Mouse (Mus musculus): ENCODE measurements around the gene Olfr1043. TPM values are rescaled to one million over a fixed set of nuclear protein-coding genes. Genes with fewer than 3 reads are reported as not detected.
"Not testable (repeated sequence)": the region's sequence is repeated elsewhere in the genome, so short reads cannot be mapped to it uniquely, and the experiment has no call there.

The Olfr1043 gene
- total RNA-seq (2021), result not detected
- long read RNA-seq, experiment 1, result 0 reads
- long read RNA-seq, experiment 2, result 0 reads

- no peak for DNase-seq (ENCODE audit: low spot score in 2 of 2)
Observed at GRCm38 (mm10) chr2:86167422-86167821, at the start of gene Olfr1043. Gene Olfr1043 (minus strand): TSS chr2:86167522.

GRCm38 (mm10) chr2:86202909-86203308, 35.6 kb upstream of the Olfr1043 start, which contains the start of gene Olfr1045:
Gene Olfr1045 (minus strand): TSS chr2:86203009.
- no peak for DNase-seq (ENCODE audit: low spot score in 2 of 2)

- DNase-seq (ENCODE audit: low spot score in 2 of 2), result no peak
Observed at GRCm38 (mm10) chr2:86195863-86196262, 28.5 kb upstream of the Olfr1043 start.

GRCm38 (mm10) chr2:86185583-86185982, 18.3 kb upstream of the Olfr1043 start, which contains the start of gene Olfr52:
Gene Olfr52 (minus strand): TSS chr2:86185683.
- DNase-seq (ENCODE audit: low spot score in 2 of 2), result no peak

GRCm38 (mm10) chr2:86179950-86180349, 12.6 kb upstream of the Olfr1043 start:
- DNase-seq (ENCODE audit: low spot score in 2 of 2), result no peak

GRCm38 (mm10) chr2:86177720-86178119, 10.4 kb upstream of the Olfr1043 start, which contains the start of gene Olfr1044:
Gene Olfr1044 (minus strand): TSS chr2:86177820.
- DNase-seq (ENCODE audit: low spot score in 2 of 2), result no peak

- not testable (repeated sequence) for DNase-seq (ENCODE audit: low spot score in 2 of 2)
Observed at GRCm38 (mm10) chr2:86175422-86175821, 8.1 kb upstream of the Olfr1043 start.

- no peak for DNase-seq (ENCODE audit: low spot score in 2 of 2)
Observed at GRCm38 (mm10) chr2:86161738-86162137, 5.6 kb downstream of the Olfr1043 start, which contains the start of gene Olfr1042. Gene Olfr1042 (minus strand): TSS chr2:86161838.

- no peak for DNase-seq (ENCODE audit: low spot score in 2 of 2)
Observed at GRCm38 (mm10) chr2:86146632-86147031, 20.7 kb downstream of the Olfr1043 start, which contains the start of gene Olfr1040. Gene Olfr1040 (minus strand): TSS chr2:86146732.

- no peak for DNase-seq (ENCODE audit: low spot score in 2 of 2)
Observed at GRCm38 (mm10) chr2:86135828-86136227, 31.5 kb downstream of the Olfr1043 start, which contains the start of gene Olfr1039. Gene Olfr1039 (minus strand): TSS chr2:86135928.

Other genes starting within 250 kb of the Olfr1043 start
- not detected for gene Olfr1026, start 246.0 kb downstream of the Olfr1043 start, total RNA-seq (2021)
- gene Olfr1028, start 217.1 kb downstream of the Olfr1043 start, total RNA-seq (2021), result not detected
- gene Olfr1029, start 193.6 kb downstream of the Olfr1043 start, total RNA-seq (2021), result under 1 TPM in 1 of 2 experiments, not detected in 1; 0.30 TPM
- gene Olfr1030, start 188.2 kb downstream of the Olfr1043 start, total RNA-seq (2021), result not detected
- not detected for gene Olfr1031, start 177.2 kb downstream of the Olfr1043 start, total RNA-seq (2021)
- not detected for gene Olfr1032, start 162.0 kb downstream of the Olfr1043 start, total RNA-seq (2021)
- gene Olfr1033, start 146.9 kb downstream of the Olfr1043 start, total RNA-seq (2021), result 1 to 10 TPM; 3.5 to 4.1 TPM
- under 1 TPM; 0.10 to 0.27 TPM for gene Olfr1034, start 121.7 kb downstream of the Olfr1043 start, total RNA-seq (2021)
- gene Olfr1036, start 93.5 kb downstream of the Olfr1043 start, total RNA-seq (2021), result not detected
- gene Olfr1037, start 80.1 kb downstream of the Olfr1043 start, total RNA-seq (2021), result not detected
- gene Olfr1039, start 31.6 kb downstream of the Olfr1043 start, total RNA-seq (2021), result not detected
- not detected for gene Olfr1040, start 20.8 kb downstream of the Olfr1043 start, total RNA-seq (2021)
- not detected for gene Olfr1042, start 5.7 kb downstream of the Olfr1043 start, total RNA-seq (2021)
- gene Olfr1044, start 10.3 kb upstream of the Olfr1043 start, total RNA-seq (2021), result not detected
- not detected for gene Olfr52, start 18.2 kb upstream of the Olfr1043 start, total RNA-seq (2021)
- not detected for gene Olfr1045, start 35.5 kb upstream of the Olfr1043 start, total RNA-seq (2021)
- gene Olfr1046, start 51.8 kb upstream of the Olfr1043 start, total RNA-seq (2021), result not detected
- not detected for gene Olfr1047, start 63.9 kb upstream of the Olfr1043 start, total RNA-seq (2021)
- gene Olfr1048, start 72.8 kb upstream of the Olfr1043 start, total RNA-seq (2021), result not detected
- gene Olfr1049, start 90.8 kb upstream of the Olfr1043 start, total RNA-seq (2021), result not detected
- gene Olfr1051, start 111.6 kb upstream of the Olfr1043 start, total RNA-seq (2021), result not detected
- not detected for gene Olfr1052, start 124.9 kb upstream of the Olfr1043 start, total RNA-seq (2021)
- not detected for gene Olfr1053, start 147.8 kb upstream of the Olfr1043 start, total RNA-seq (2021)
- gene Olfr1054, start 167.9 kb upstream of the Olfr1043 start, total RNA-seq (2021), result not detected
- not detected for gene Olfr1055, start 182.8 kb upstream of the Olfr1043 start, total RNA-seq (2021)
- gene Olfr1056, start 194.9 kb upstream of the Olfr1043 start, total RNA-seq (2021), result not detected
- not detected for gene Olfr1057, start 210.9 kb upstream of the Olfr1043 start, total RNA-seq (2021)
- not detected for gene Olfr1058, start 221.0 kb upstream of the Olfr1043 start, total RNA-seq (2021)
- not detected for gene Olfr1061, start 246.5 kb upstream of the Olfr1043 start, total RNA-seq (2021)

Measured in adrenal gland, adult 18-20 months (tissue).